Mouse (Mus musculus): Measurements from ENCODE around the gene Fbxo28.

GRCm38 (mm10) chr1:182309403-182309802, 32.0 kb downstream of the Fbxo28 start:
- TF ChIP-seq EP300 (IDR thresholded peaks at IDR 0.05; ENCODE audit: low read depth): no peak
- no peak for TF ChIP-seq CTCF (IDR thresholded peaks at IDR 0.05; ENCODE audit: low read depth)

Data from liver, embryonic 14.5 days (tissue).